Mouse (Mus musculus) bone marrow macrophage, adult 2 months (primary cell): Measurements from ENCODE around the gene Bmper.

ENCODE experiments used
- CTCF ChIP-seq: IDR thresholded peaks from 2 replicates; pipeline ENCODE4 v1.5.1; 2012; ENCODE audit warnings: low read depth, mild to moderate bottlenecking, low read length, moderate library complexity
- POLR2A ChIP-seq: IDR thresholded peaks from 2 replicates; pipeline ENCODE4 v1.6.1; 2012; ENCODE audit warnings: mild to moderate bottlenecking, low read depth, low read length, borderline replicate concordance

DNA sequence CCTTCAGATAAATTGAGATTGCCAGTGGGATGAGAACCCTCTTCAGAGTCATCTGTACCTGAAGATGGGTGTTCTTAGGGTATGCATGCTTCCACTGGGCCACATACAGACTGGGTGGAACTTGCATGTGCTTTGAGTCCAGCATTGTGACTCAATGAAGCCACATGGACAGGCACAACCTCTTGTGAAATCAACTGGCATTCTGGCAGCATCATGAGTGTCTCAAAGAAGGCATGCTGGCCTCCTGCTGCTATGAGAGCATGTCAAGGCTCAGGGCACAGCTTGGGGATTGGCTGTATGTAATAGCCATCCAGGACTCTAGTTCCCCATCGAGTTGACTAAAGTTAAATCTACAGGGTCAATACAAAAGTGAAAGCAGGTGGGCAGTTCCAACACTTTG, 200.9 kb downstream of the Bmper start:
- TF ChIP-seq CTCF (no peak), POLR2A (no peak)
